Mouse (Mus musculus) CH12.LX (cell line): ENCODE measurements around the gene Myo18a. TPM values are rescaled to one million over a fixed set of nuclear protein-coding genes. Genes with fewer than 3 reads are reported as not detected.

Experiments used
- DNase-seq: peaks from one replicate; pipeline ENCODE4 v3.0.0-alpha.2; 2013; ENCODE audit errors: extremely low read depth
- H3K27ac ChIP-seq: 2 replicates; pipeline ENCODE4 v1.5.1; 2012; ENCODE audit warnings: low read depth, mild to moderate bottlenecking, control low read depth, moderate library complexity; ENCODE audit not compliant: insufficient read depth
- H3K27me3 ChIP-seq: replicated peaks from 2 replicates; pipeline ENCODE3; 2012; ENCODE audit warnings: inconsistent platforms
- H3K36me3 ChIP-seq, 2 experiments: replicated peaks in 1 of 2; 2 replicates each; pipeline versions ENCODE3 to v1.6.1; 2012; ENCODE audit warnings: inconsistent platforms in 1 of 2, low read length in 1 of 2, mild to moderate bottlenecking in 1 of 2, mixed read lengths in 1 of 2, moderate library complexity in 1 of 2; ENCODE audit not compliant: control insufficient read depth in 1 of 2, insufficient read depth in 1 of 2
- H3K4me1 ChIP-seq, 2 experiments: 2 replicates each; pipeline ENCODE4 v1.6.1; 2012; ENCODE audit warnings: inconsistent platforms in 1 of 2, moderate library complexity in 1 of 2; ENCODE audit not compliant: insufficient read depth in 2 of 2, control insufficient read depth in 1 of 2
- H3K4me2 ChIP-seq: 2 replicates; pipeline ENCODE4 v1.6.1; 2012; ENCODE audit warnings: low read depth, mild to moderate bottlenecking, control low read depth; ENCODE audit not compliant: poor library complexity, insufficient read depth, severe bottlenecking
- H3K4me3 ChIP-seq, 3 experiments: fragments of 150-350 bp in 1 of 3; sonication (generic) in 1 of 3; replicated peaks in 1 of 3; 2 replicates each; pipeline versions ENCODE3 to v1.5.1; 2011 to 2012; ENCODE audit warnings: low read depth in 2 of 3, low read length in 2 of 3, mild to moderate bottlenecking in 2 of 3, moderate library complexity in 2 of 3, control low read depth in 1 of 3, improper control_type of control experiment in 1 of 3, inconsistent platforms in 1 of 3, mixed read lengths in 1 of 3; ENCODE audit not compliant: poor library complexity in 1 of 3
- H3K79me2 ChIP-seq: replicated peaks from 2 replicates; pipeline ENCODE4 v1.6.1; 2012; ENCODE audit warnings: mild to moderate bottlenecking, moderate library complexity; ENCODE audit not compliant: control insufficient read depth, poor library complexity, insufficient read depth, severe bottlenecking; ENCODE audit errors: extremely low read depth
- H3K9ac ChIP-seq: 2 replicates; pipeline ENCODE4 v1.6.1; 2012; ENCODE audit warnings: low read depth, mild to moderate bottlenecking, control low read depth, moderate library complexity; ENCODE audit not compliant: insufficient read depth
- H3K9me3 ChIP-seq: replicated peaks from 2 replicates; pipeline ENCODE3; 2012; ENCODE audit warnings: low read length, inconsistent platforms, mixed read lengths
- BHLHE40 ChIP-seq: IDR thresholded peaks from 2 replicates; pipeline ENCODE4 v1.6.1; 2011; ENCODE audit warnings: mild to moderate bottlenecking, low read depth, low read length, improper control_type of control experiment
- CHD1 ChIP-seq: IDR thresholded peaks from 2 replicates; pipeline ENCODE4 v1.6.1; 2012; ENCODE audit warnings: low read depth, low read length, improper control_type of control experiment, inconsistent platforms
- CHD2 ChIP-seq: IDR thresholded peaks from 2 replicates; pipeline ENCODE4 v1.6.1; 2011; ENCODE audit warnings: low read length, improper control_type of control experiment
- CTCF ChIP-seq, 2 experiments: IDR thresholded peaks in 1 of 2; conservative IDR thresholded peaks in 1 of 2; 2 replicates each; pipeline ENCODE4 v1.5.1; 2011 to 2012; ENCODE audit warnings: low read depth in 2 of 2, low read length in 2 of 2, improper control_type of control experiment in 1 of 2, inconsistent platforms in 1 of 2, mild to moderate bottlenecking in 1 of 2, moderate library complexity in 1 of 2
- E2F4 ChIP-seq: IDR thresholded peaks from 2 replicates; pipeline ENCODE4 v1.6.1; 2011; ENCODE audit warnings: low read depth, low read length, improper control_type of control experiment; ENCODE audit not compliant: insufficient replicate concordance
- ELF1 ChIP-seq: IDR thresholded peaks from 2 replicates; pipeline ENCODE4 v1.6.1; 2014; ENCODE audit warnings: low read depth, mild to moderate bottlenecking, inconsistent platforms, low read length, improper control_type of control experiment
- EP300 ChIP-seq: IDR thresholded peaks from 2 replicates; pipeline ENCODE4 v1.6.1; 2011; ENCODE audit warnings: low read length, improper control_type of control experiment
- ETS1 ChIP-seq: conservative IDR thresholded peaks from 2 replicates; pipeline ENCODE4 v1.6.1; 2012; ENCODE audit warnings: low read depth, mild to moderate bottlenecking, inconsistent platforms, low read length, improper control_type of control experiment, moderate library complexity
- GABPA ChIP-seq: IDR thresholded peaks from 2 replicates; pipeline ENCODE4 v1.6.1; 2012; ENCODE audit warnings: low read depth, low read length, improper control_type of control experiment, inconsistent platforms; ENCODE audit not compliant: insufficient replicate concordance
- JUND ChIP-seq: conservative IDR thresholded peaks from 2 replicates; pipeline ENCODE4 v1.6.1; 2011; ENCODE audit warnings: low read depth, low read length, improper control_type of control experiment
- KAT2A ChIP-seq: IDR thresholded peaks from 2 replicates; pipeline ENCODE4 v1.6.1; 2012; ENCODE audit warnings: low read length, improper control_type of control experiment, inconsistent platforms; ENCODE audit not compliant: insufficient replicate concordance
- MAX ChIP-seq: IDR thresholded peaks from 2 replicates; pipeline ENCODE4 v1.6.1; 2011; ENCODE audit warnings: low read length, improper control_type of control experiment
- MAZ ChIP-seq: IDR thresholded peaks from 2 replicates; pipeline ENCODE4 v1.6.1; 2012; ENCODE audit warnings: low read depth, mild to moderate bottlenecking, inconsistent platforms, low read length, improper control_type of control experiment, moderate library complexity
- MEF2A ChIP-seq: IDR thresholded peaks from 2 replicates; pipeline ENCODE4 v1.6.1; 2014; ENCODE audit warnings: low read depth, mild to moderate bottlenecking, inconsistent platforms, low read length, improper control_type of control experiment, borderline replicate concordance
- MXI1 ChIP-seq: IDR thresholded peaks from 2 replicates; pipeline ENCODE4 v1.6.1; 2011; ENCODE audit warnings: mild to moderate bottlenecking, low read depth, low read length, improper control_type of control experiment
- MYC ChIP-seq: IDR thresholded peaks from 2 replicates; pipeline ENCODE4 v1.6.1; 2011; ENCODE audit warnings: low read depth, mild to moderate bottlenecking, improper control_type of control experiment, low read length
- POLR2A ChIP-seq: IDR thresholded peaks from 2 replicates; pipeline ENCODE4 v1.6.1; 2011; ENCODE audit warnings: low read depth, mild to moderate bottlenecking, improper control_type of control experiment, low read length
- POLR2AphosphoS2 ChIP-seq: IDR thresholded peaks from 2 replicates; pipeline ENCODE4 v1.6.1; 2011; ENCODE audit warnings: low read depth, low read length, improper control_type of control experiment
- RAD21 ChIP-seq: IDR thresholded peaks from 2 replicates; pipeline ENCODE4 v1.6.1; 2011; ENCODE audit warnings: low read depth, mild to moderate bottlenecking, low read length, improper control_type of control experiment, moderate library complexity
- SMC3 ChIP-seq: IDR thresholded peaks from 2 replicates; pipeline ENCODE4 v1.6.1; 2011; ENCODE audit warnings: low read depth, low read length, improper control_type of control experiment
- TBP ChIP-seq: conservative IDR thresholded peaks from 2 replicates; pipeline ENCODE4 v1.6.1; 2011; ENCODE audit warnings: low read depth, low read length, improper control_type of control experiment
- TCF12 ChIP-seq: IDR thresholded peaks from 2 replicates; pipeline ENCODE4 v1.6.1; 2014; ENCODE audit warnings: low read depth, mild to moderate bottlenecking, inconsistent platforms, low read length, improper control_type of control experiment
- USF2 ChIP-seq: conservative IDR thresholded peaks from 2 replicates; pipeline ENCODE4 v1.6.1; 2011; ENCODE audit warnings: low read depth, low read length, improper control_type of control experiment
- ZKSCAN1 ChIP-seq: IDR thresholded peaks from 2 replicates; pipeline ENCODE4 v1.6.1; 2012; ENCODE audit warnings: low read depth, inconsistent platforms, low read length, improper control_type of control experiment, borderline replicate concordance
- ZMIZ1 ChIP-seq: IDR thresholded peaks from 2 replicates; pipeline ENCODE4 v1.6.1; 2012; ENCODE audit warnings: low read depth, mild to moderate bottlenecking, inconsistent platforms, low read length, improper control_type of control experiment
- dilution Hi-C: fragments of 300-500 bp; cut with MboI; formaldehyde crosslinking; loops from 2 replicates; pipeline ENCODE4 v1.14.3; 2020; ENCODE audit warnings: low sequenced_read_pairs; ENCODE audit not compliant: extremely low pct_unique_long_range_greater_than_20kb, extremely low pct_ligation_motif_present
- in situ Hi-C: fragments of 300-500 bp; cut with MboI; formaldehyde crosslinking; loops from 3 replicates; pipeline ENCODE4 v1.14.3; 2019; ENCODE audit warnings: low sequenced_read_pairs, low pct_ligation_motif_present, low pct_unique_long_range_greater_than_20kb, mixed read lengths
- polyA plus RNA-seq: library from polyadenylated mRNA; unstranded; fragments of >175 nt; gene quantifications from 2 replicates; pipeline ENCODE4 v1.2.1, GENCODE M21; 2012; ENCODE audit warnings: low read depth; ENCODE audit not compliant: insufficient read length
- total RNA-seq, 2 experiments: library from RNA; depleted of rRNA; stranded (reverse); fragments of 300-350 nt in 1 of 2; fragments of >200 nt in 1 of 2; gene quantifications; 2 replicates each; pipeline ENCODE4 v1.2.3; 2012 to 2014

The Myo18a gene
- total and polyA plus RNA-seq, 3 experiments: 6.3 to 24.8 (median 16.8) TPM

DNA sequence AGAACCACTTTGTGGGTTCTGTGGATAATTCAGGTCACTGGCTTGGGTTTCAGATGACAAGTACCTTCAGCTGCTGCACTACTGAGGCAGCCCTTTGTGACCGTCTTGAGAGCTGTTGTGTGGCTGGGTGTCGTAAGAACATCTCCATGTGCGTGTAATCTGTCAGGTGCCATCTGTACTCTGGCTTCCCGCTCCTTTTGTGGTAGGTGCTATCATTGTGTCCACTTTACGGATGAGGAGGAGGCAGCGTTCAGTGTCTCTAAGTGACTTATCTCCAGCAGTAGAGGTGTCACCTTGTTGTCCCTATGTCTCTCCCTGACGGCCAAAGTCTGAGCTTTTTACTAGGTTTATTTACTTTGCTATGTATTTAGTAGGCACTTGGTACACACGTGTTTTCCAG, 7.3 kb downstream of the Myo18a start:
- DNase-seq: no peak
- H3K4me2 ChIP-seq: no peak overlapping the region
- in situ Hi-C loops (no loop called here), dilution Hi-C loops (no loop called here)
- H3K27ac ChIP-seq: no peak overlapping the region
- H3K4me1 ChIP-seq: peaks cover 4 to 6% of the 10 kb centered on the region in 2 experiments
- H3K79me2 ChIP-seq: no peaks in the 10 kb centered on the region
- TF ChIP-seq SMC3 (no peak), USF2 (no peak), POLR2AphosphoS2 (no peak), CHD2 (no peak), POLR2A (no peak), TBP (no peak), CTCF (conservative IDR thresholded peaks at IDR 0.05 in 1 of 2, IDR thresholded peaks at IDR 0.05 in 1 of 2; ENCODE audit: low read depth in 2 of 2, low read length in 2 of 2) (no peak), ZMIZ1 (no peak), GABPA (no peak), ELF1 (no peak), EP300 (no peak), KAT2A (no peak), MXI1 (no peak), BHLHE40 (no peak)
- TF ChIP-seq, all 38 proteins: peak for 0
- Histone ChIP-seq H3K9me3 (no peaks in the 10 kb centered on the region), H3K27me3 (no peaks in the 10 kb centered on the region), H3K4me3 (no peak overlapping the region), H3K36me3 (no peaks in the 10 kb centered on the region), H3K9ac (no peak overlapping the region)

DNA sequence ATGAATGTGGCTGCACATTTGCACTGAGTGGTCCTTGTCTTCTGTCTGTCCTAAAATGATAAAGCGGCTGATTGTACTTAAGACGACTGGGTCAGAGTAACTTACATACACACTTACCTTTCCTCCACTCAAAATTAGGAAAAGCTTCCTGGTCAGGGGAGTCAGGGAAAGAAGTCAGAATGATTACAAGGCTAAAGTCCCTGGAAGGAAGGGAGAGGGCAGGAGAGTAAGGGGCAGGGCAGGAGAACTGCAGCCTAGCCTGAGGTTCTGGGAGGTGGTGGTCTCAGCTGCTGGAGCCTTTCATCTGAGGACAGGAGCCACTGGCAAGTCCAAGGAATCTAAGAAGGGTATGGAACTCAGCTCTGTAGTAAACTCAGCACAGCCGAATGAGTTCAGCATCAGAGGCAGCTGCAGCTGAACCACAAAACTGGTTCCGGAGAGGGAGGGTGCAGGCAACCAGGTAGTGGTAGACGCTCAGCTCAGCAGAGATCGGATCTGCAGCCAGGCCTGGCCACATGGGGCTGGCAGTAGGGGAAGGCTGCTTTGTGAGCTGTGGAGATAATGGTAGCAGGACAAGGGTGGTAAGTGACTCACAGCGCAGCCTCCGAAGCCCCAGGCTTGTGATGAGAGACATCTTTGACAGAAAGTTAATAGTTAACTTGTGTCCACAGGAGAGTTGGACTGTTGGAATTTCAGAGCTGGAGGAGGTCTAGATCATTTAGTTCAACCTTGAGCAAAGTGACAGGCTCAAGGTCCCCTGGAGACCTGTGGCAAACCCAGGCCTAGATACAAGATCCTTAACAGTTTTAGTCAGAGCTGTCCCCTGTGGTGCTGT, 9.1 kb downstream of the Myo18a start:
- dilution Hi-C loops (no loop called here), in situ Hi-C loops (no loop called here)
- Histone ChIP-seq H3K27ac (no peak overlapping the region), H3K9ac (no peak overlapping the region), H3K4me3 (no peak overlapping the region), H3K27me3 (no peaks in the 10 kb centered on the region), H3K36me3 (no peaks in the 10 kb centered on the region), H3K9me3 (no peaks in the 10 kb centered on the region), H3K79me2 (no peaks in the 10 kb centered on the region), H3K4me2 (no peak overlapping the region), H3K4me1 (peaks cover 5 to 11% of the 10 kb centered on the region in 2 experiments; a peak in 3 of 4 replicates)
- no peak for TF ChIP-seq ZMIZ1
- no peak for TF ChIP-seq CTCF (conservative IDR thresholded peaks at IDR 0.05 in 1 of 2, IDR thresholded peaks at IDR 0.05 in 1 of 2; ENCODE audit: low read depth in 2 of 2, low read length in 2 of 2)
- no peak for TF ChIP-seq RAD21
- no peak for TF ChIP-seq MEF2A
- no peak for TF ChIP-seq CHD1
- no peak for TF ChIP-seq TCF12
- TF ChIP-seq MAX: no peak
- TF ChIP-seq ETS1: no peak
- TF ChIP-seq ZKSCAN1: no peak
- TF ChIP-seq CHD2: no peak
- TF ChIP-seq MAZ: no peak
- no peak for TF ChIP-seq KAT2A
- no peak for TF ChIP-seq JUND
- TF ChIP-seq GABPA: no peak
- TF ChIP-seq E2F4: no peak
- no peak for TF ChIP-seq MYC
- no peak for TF ChIP-seq SMC3
- TF ChIP-seq USF2: no peak
- no peak for DNase-seq
